Mouse (Mus musculus) brain, embryonic 14.5 days (tissue): ENCODE measurements around the gene Capn1.

ENCODE experiments used
- CTCF ChIP-seq: fragments of 200-500 bp; IDR thresholded peaks from 2 replicates; pipeline ENCODE4 v1.5.1; 2012; ENCODE audit warnings: inconsistent platforms, mild to moderate bottlenecking, moderate library complexity, borderline replicate concordance; ENCODE audit not compliant: insufficient read depth, insufficient read length; ENCODE audit errors: extremely low read depth
- POLR2A ChIP-seq: fragments of 200-500 bp; IDR thresholded peaks from 2 replicates; pipeline ENCODE4 v1.6.1; 2012; ENCODE audit warnings: mild to moderate bottlenecking, inconsistent platforms, borderline replicate concordance; ENCODE audit not compliant: poor library complexity, insufficient read depth, insufficient read length, severe bottlenecking; ENCODE audit errors: extremely low read depth

DNA sequence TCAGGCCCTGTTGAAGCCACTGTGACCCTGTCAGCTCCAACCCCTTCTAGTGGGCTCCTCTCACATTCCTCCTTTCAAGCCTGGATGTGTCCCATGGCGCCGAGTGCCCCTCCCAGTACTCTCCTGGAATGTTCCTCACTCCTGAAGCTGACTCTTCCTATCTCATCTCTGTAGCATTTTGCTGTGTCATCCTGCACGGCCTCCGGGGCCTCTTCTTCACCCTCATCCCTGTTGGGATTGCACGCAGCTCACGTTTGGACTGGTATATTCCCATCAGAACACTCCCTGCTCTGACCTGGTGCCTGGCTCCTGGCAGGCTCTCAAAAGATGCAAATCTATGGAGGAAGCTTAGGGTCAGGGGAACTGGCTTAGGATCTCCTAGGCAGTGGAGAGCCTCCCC is 48.9 kb downstream of the Capn1 start:
- TF ChIP-seq CTCF (no peak), POLR2A (no peak)
